Mouse (Mus musculus): ENCODE results near the gene Serpinc1. TPM values are rescaled to one million over a fixed set of nuclear protein-coding genes. Genes with fewer than 3 reads are reported as not detected.
A peak's percentile ranks its signal among the peaks of the same experiment; 100 is the strongest.
"Not testable (repeated sequence)": the region's sequence is repeated elsewhere in the genome, so short reads cannot be mapped to it uniquely, and the experiment has no call there.

Serpinc1 gene
- total RNA-seq, 2 experiments from 2014 or later = 0.26 to 0.34 TPM

- intact Hi-C loops (cut with DNase I) = no loop called here
- no peak for DNase-seq (ENCODE audit: low spot score)
These were observed 29.7 kb downstream of the Serpinc1 start for GRCm38 (mm10) chr1:161008038-161008437.

- no peak for DNase-seq (ENCODE audit: low spot score)
- intact Hi-C loops (cut with DNase I) = no loop called here
These were observed 32.1 kb downstream of the Serpinc1 start for GRCm38 (mm10) chr1:161010436-161010835.

GRCm38 (mm10) chr1:161016378-161016777, 38.0 kb downstream of the Serpinc1 start:
- no peak for DNase-seq (ENCODE audit: low spot score)
- intact Hi-C loops (cut with DNase I) = no loop called here

GRCm38 (mm10) chr1:161020051-161020450, 41.7 kb downstream of the Serpinc1 start:
- no peak for DNase-seq (ENCODE audit: low spot score)
- intact Hi-C loops (cut with DNase I) = no loop called here

GRCm38 (mm10) chr1:161025410-161026210, 47.2 kb downstream of the Serpinc1 start:
- intact Hi-C loops (cut with DNase I) = no loop called here
- no peak for DNase-seq (ENCODE audit: low spot score)

GRCm38 (mm10) chr1:161027196-161027595, 48.8 kb downstream of the Serpinc1 start:
- DNase-seq (ENCODE audit: low spot score) = no peak
- intact Hi-C loops (cut with DNase I) = no loop called here

- intact Hi-C loops (cut with DNase I); DNase-seq (ENCODE audit: low spot score): not testable (repeated sequence)
These were observed 50.0 kb downstream of the Serpinc1 start for GRCm38 (mm10) chr1:161028427-161028826.

- DNase-seq (ENCODE audit: low spot score) = no peak
- intact Hi-C loops (cut with DNase I) = loop anchor here (5.0 kb wide), 2 partner anchors 102 to 238 kb away; partner anchors contain the start of genes Klhl20 and Rabgap1l
These were observed 51.7 kb downstream of the Serpinc1 start for GRCm38 (mm10) chr1:161030058-161030457.

- intact Hi-C loops (cut with DNase I) = loop anchor here (5.0 kb wide), 2 partner anchors 100 to 240 kb away; partner anchors contain the start of genes Klhl20 and Rabgap1l
- DNase-seq (ENCODE audit: low spot score) = no peak
These were observed 53.5 kb downstream of the Serpinc1 start for GRCm38 (mm10) chr1:161031881-161032280.

- DNase-seq (ENCODE audit: low spot score) = no peak
- intact Hi-C loops (cut with DNase I) = loop anchor here (5.0 kb wide), 2 partner anchors 100 to 240 kb away; partner anchors contain the start of genes Klhl20 and Rabgap1l
These were observed 54.0 kb downstream of the Serpinc1 start for GRCm38 (mm10) chr1:161032345-161032744.

- intact Hi-C loops (cut with DNase I) = loop anchor here (5.0 kb wide), 2 partner anchors 98 to 242 kb away; partner anchors contain the start of genes Klhl20 and Rabgap1l
- no peak for DNase-seq (ENCODE audit: low spot score)
These were observed 55.6 kb downstream of the Serpinc1 start for GRCm38 (mm10) chr1:161033856-161034434.

GRCm38 (mm10) chr1:161034435-161035280, 56.3 kb downstream of the Serpinc1 start, which contains the start of gene Zbtb37:
Gene Zbtb37, minus strand, starts transcription at chr1:161034849.
- DNase-seq (ENCODE audit: low spot score) = peak; percentile 96
- intact Hi-C loops (cut with DNase I) = loop anchor here (5.0 kb wide), 2 partner anchors 98 to 242 kb away; partner anchors contain the start of genes Klhl20 and Rabgap1l

- DNase-seq (ENCODE audit: low spot score) = no peak
- intact Hi-C loops (cut with DNase I) = no loop called here
These were observed 56.9 kb downstream of the Serpinc1 start for GRCm38 (mm10) chr1:161035281-161035785.

- intact Hi-C loops (cut with DNase I) = loop anchor here (2.0 kb wide), 2 partner anchors 35 to 129 kb away; partner anchors contain the start of genes Cenpl, Dars2 and Rc3h1
These were observed 57.5 kb downstream of the Serpinc1 start for GRCm38 (mm10) chr1:161035786-161036404.

GRCm38 (mm10) chr1:161036411-161036841, 58.0 kb downstream of the Serpinc1 start:
- intact Hi-C loops (cut with DNase I) = loop anchor here (2.0 kb wide), 2 partner anchors 34 to 130 kb away; partner anchors contain the start of genes Cenpl, Dars2 and Rc3h1
- DNase-seq (ENCODE audit: low spot score) = no peak

More at GRCm38 (mm10) chr1:161035786-161036404, 57.5 kb downstream of the Serpinc1 start:
- DNase-seq (ENCODE audit: low spot score) = no peak

GRCm38 (mm10) chr1:161037026-161037425, 58.6 kb downstream of the Serpinc1 start:
- DNase-seq (ENCODE audit: low spot score) = no peak
- intact Hi-C loops (cut with DNase I) = loop anchor here (2.0 kb wide), 2 partner anchors 34 to 130 kb away; partner anchors contain the start of genes Cenpl, Dars2 and Rc3h1

GRCm38 (mm10) chr1:161037599-161037998, 59.2 kb downstream of the Serpinc1 start:
- intact Hi-C loops (cut with DNase I) = loop anchor here (2.0 kb wide), 2 partner anchors 33 to 131 kb away; partner anchors contain the start of genes Cenpl, Dars2 and Rc3h1
- no peak for DNase-seq (ENCODE audit: low spot score)

GRCm38 (mm10) chr1:161038004-161038403, 59.6 kb downstream of the Serpinc1 start:
- DNase-seq (ENCODE audit: low spot score) = no peak
- intact Hi-C loops (cut with DNase I) = no loop called here

All from heart, postnatal 25 days (tissue).